Mouse (Mus musculus): ENCODE measurements at regions not wholly inside any gene's neighbourhood (a gene's known extent, or its start where the extent isn't known, plus 50 kb on each side); places are given as distances from the start of the nearest gene placed in this dataset.
A peak's percentile ranks its signal among the peaks of the same experiment; 100 is the strongest.

- Histone ChIP-seq H3K4me1 (ENCODE audit: control insufficient read depth, insufficient read depth, low read length) (peaks cover 8% of the 10 kb centered on the region; the same call in 1 of the 2 replicates), H3K9ac (ENCODE audit: low read length) (no peak overlapping the region), H3K27ac (ENCODE audit: low read length) (peak overlapping the region; percentile 66), H3K9me3 (replicated peaks; ENCODE audit: control insufficient read depth, low read length) (no peaks in the 10 kb centered on the region), H3K36me3 (ENCODE audit: control insufficient read depth, insufficient read depth) (no peaks in the 10 kb centered on the region), H3K27me3 (ENCODE audit: control insufficient read depth, insufficient read depth, low read length) (no peaks in the 10 kb centered on the region), H3K4me3 (ENCODE audit: low read length) (no peak overlapping the region; the same call in 1 of the 2 replicates), H3K4me2 (ENCODE audit: low read depth, low read length) (peak overlapping the region; percentile 57)
- WGBS: 62% methylated on average over 17 of the region's 17 CpGs
- ATAC-seq (replicated peaks; ENCODE audit: extremely low read depth, insufficient read depth, low FRiP score): no peak
Measured at GRCm38 (mm10) chr16:87783561-87784304, 85.0 kb downstream of the Bach1 start.

GRCm38 (mm10) chr16:87784405-87784994, 85.8 kb downstream of the Bach1 start:
- Histone ChIP-seq H3K36me3 (ENCODE audit: control insufficient read depth, insufficient read depth) (no peaks in the 10 kb centered on the region), H3K4me1 (ENCODE audit: control insufficient read depth, insufficient read depth, low read length) (peaks cover 8% of the 10 kb centered on the region; the same call in 1 of the 2 replicates), H3K4me3 (ENCODE audit: low read length) (peak overlapping the region; percentile 24), H3K27ac (ENCODE audit: low read length) (peak overlapping the region; percentile 66), H3K9me3 (replicated peaks; ENCODE audit: control insufficient read depth, low read length) (no peaks in the 10 kb centered on the region), H3K4me2 (ENCODE audit: low read depth, low read length) (peak overlapping the region; percentile 57), H3K27me3 (ENCODE audit: control insufficient read depth, insufficient read depth, low read length) (no peaks in the 10 kb centered on the region), H3K9ac (ENCODE audit: low read length) (no peak overlapping the region)
- ATAC-seq (replicated peaks; ENCODE audit: extremely low read depth, insufficient read depth, low FRiP score): peak; percentile 78
- 29% methylated on average over 13 of the region's 13 CpGs for WGBS

- Histone ChIP-seq H3K4me2 (ENCODE audit: low read depth, low read length) (no peak overlapping the region), H3K4me1 (ENCODE audit: control insufficient read depth, insufficient read depth, low read length) (no peaks in the 10 kb centered on the region; the same call in 1 of the 2 replicates), H3K4me3 (ENCODE audit: low read length) (no peak overlapping the region), H3K36me3 (ENCODE audit: control insufficient read depth, insufficient read depth) (no peaks in the 10 kb centered on the region), H3K9ac (ENCODE audit: low read length) (no peak overlapping the region), H3K9me3 (replicated peaks; ENCODE audit: control insufficient read depth, low read length) (no peaks in the 10 kb centered on the region), H3K27ac (ENCODE audit: low read length) (no peak overlapping the region), H3K27me3 (ENCODE audit: control insufficient read depth, insufficient read depth, low read length) (no peaks in the 10 kb centered on the region)
- no peak for ATAC-seq (replicated peaks; ENCODE audit: extremely low read depth, insufficient read depth, low FRiP score)
- 84% methylated on average over 10 of the region's 10 CpGs for WGBS
Measured at GRCm38 (mm10) chr16:87789539-87789938, 90.8 kb downstream of the Bach1 start.

DNA sequence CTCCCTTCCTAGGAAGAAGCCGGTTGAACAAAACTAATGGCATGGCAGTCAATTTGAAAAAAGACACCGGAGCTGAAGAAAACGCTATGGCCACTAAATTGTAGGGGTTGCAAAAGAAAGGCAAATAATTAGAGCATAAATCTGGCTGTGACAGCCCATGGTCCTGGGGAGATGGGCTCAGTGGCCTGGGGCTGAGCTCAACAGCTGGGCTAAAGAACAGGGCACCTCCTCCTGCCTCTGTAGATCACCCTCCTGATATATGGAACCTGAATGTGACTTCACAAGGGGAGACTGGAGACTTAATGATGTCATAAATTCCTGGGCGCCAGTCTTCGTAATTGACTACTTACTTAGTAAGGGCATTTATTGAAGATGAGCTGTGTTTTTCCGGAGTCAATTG, 91.2 kb downstream of the Bach1 start:
- no peaks in the 10 kb centered on the region for H3K9me3 ChIP-seq (replicated peaks; ENCODE audit: control insufficient read depth, low read length)
- no peak for ATAC-seq (replicated peaks; ENCODE audit: extremely low read depth, insufficient read depth, low FRiP score)
- H3K4me3 ChIP-seq (ENCODE audit: low read length): no peak overlapping the region
- no peak overlapping the region for H3K9ac ChIP-seq (ENCODE audit: low read length)
- H3K27ac ChIP-seq (ENCODE audit: low read length): no peak overlapping the region
- H3K36me3 ChIP-seq (ENCODE audit: control insufficient read depth, insufficient read depth): no peaks in the 10 kb centered on the region
- H3K27me3 ChIP-seq (ENCODE audit: control insufficient read depth, insufficient read depth, low read length): no peaks in the 10 kb centered on the region
- H3K4me2 ChIP-seq (ENCODE audit: low read depth, low read length): no peak overlapping the region
- H3K4me1 ChIP-seq (ENCODE audit: control insufficient read depth, insufficient read depth, low read length): no peaks in the 10 kb centered on the region
- WGBS: 82% methylated on average over 6 of the region's 6 CpGs

GRCm38 (mm10) chr16:87796514-87797248, 97.9 kb downstream of the Bach1 start:
- peak; percentile 60; the same call in 1 of the 2 replicates for ATAC-seq (replicated peaks; ENCODE audit: extremely low read depth, insufficient read depth, low FRiP score)
- Histone ChIP-seq H3K4me3 (ENCODE audit: low read length) (peak overlapping the region; percentile 48), H3K36me3 (ENCODE audit: control insufficient read depth, insufficient read depth) (no peaks in the 10 kb centered on the region), H3K9ac (ENCODE audit: low read length) (peak overlapping the region; percentile 58), H3K9me3 (replicated peaks; ENCODE audit: control insufficient read depth, low read length) (no peaks in the 10 kb centered on the region), H3K4me2 (ENCODE audit: low read depth, low read length) (peak overlapping the region; percentile 66), H3K4me1 (ENCODE audit: control insufficient read depth, insufficient read depth, low read length) (no peaks in the 10 kb centered on the region), H3K27ac (ENCODE audit: low read length) (no peak overlapping the region), H3K27me3 (ENCODE audit: control insufficient read depth, insufficient read depth, low read length) (0 out of 2 replicates have a peak, but pooled peaks cover 2% of the 10 kb centered on the region)
- 5% methylated on average over 20 of the region's 20 CpGs for WGBS

DNA sequence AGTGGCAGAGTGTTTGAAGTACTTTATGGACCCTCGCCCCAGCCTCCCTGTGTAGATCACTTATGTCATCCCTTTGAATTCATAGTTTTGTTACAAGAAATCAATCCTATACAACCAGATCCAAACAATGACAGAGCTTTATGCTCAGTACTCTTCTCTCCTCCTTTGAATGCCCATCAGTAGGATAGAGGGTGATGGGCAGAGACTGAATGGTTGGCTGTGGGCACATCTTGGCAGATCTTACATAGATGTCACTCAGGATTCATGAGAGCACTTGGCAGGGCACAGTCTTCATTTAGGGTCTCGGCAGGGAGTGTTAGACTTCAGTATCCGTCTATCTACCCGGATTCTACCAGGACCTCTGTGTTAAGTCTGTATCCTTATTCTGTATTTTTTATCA, 103.6 kb downstream of the Bach1 start:
- Histone ChIP-seq H3K4me1 (ENCODE audit: control insufficient read depth, insufficient read depth, low read length) (no peaks in the 10 kb centered on the region), H3K9ac (ENCODE audit: low read length) (no peak overlapping the region), H3K27ac (ENCODE audit: low read length) (no peak overlapping the region), H3K4me3 (ENCODE audit: low read length) (no peak overlapping the region), H3K9me3 (replicated peaks; ENCODE audit: control insufficient read depth, low read length) (no peaks in the 10 kb centered on the region), H3K4me2 (ENCODE audit: low read depth, low read length) (no peak overlapping the region), H3K27me3 (ENCODE audit: control insufficient read depth, insufficient read depth, low read length) (0 out of 2 replicates have a peak, but pooled peaks cover 2% of the 10 kb centered on the region), H3K36me3 (ENCODE audit: control insufficient read depth, insufficient read depth) (no peaks in the 10 kb centered on the region)
- no peak for ATAC-seq (replicated peaks; ENCODE audit: extremely low read depth, insufficient read depth, low FRiP score)
- 82% methylated on average over 4 of the region's 4 CpGs for WGBS

DNA sequence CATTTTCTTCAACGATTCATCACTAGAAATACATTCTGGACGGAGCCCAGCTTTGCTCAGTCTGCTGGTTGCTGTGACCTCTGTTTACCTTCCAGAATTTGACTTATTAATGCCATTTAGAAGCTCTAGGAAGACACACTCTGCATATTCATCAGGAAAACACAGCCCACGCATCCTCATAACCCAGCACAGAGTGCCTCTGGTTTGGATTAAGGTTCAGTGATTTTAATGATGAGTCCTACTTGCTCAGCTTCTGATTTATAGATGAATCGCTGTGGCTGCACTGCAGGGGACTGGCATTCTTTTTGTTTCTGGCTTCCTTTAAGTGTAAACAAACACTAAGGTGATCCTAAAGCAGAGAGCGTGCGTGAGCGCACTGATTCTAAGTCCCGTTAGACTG, 118.8 kb downstream of the Bach1 start:
- H3K9ac ChIP-seq (ENCODE audit: low read length): no peak overlapping the region
- H3K4me2 ChIP-seq (ENCODE audit: low read depth, low read length): no peak overlapping the region
- H3K27me3 ChIP-seq (ENCODE audit: control insufficient read depth, insufficient read depth, low read length): no peaks in the 10 kb centered on the region
- 79% methylated on average over 8 of the region's 8 CpGs for WGBS
- H3K27ac ChIP-seq (ENCODE audit: low read length): no peak overlapping the region
- H3K4me1 ChIP-seq (ENCODE audit: control insufficient read depth, insufficient read depth, low read length): no peaks in the 10 kb centered on the region
- H3K9me3 ChIP-seq (replicated peaks; ENCODE audit: control insufficient read depth, low read length): 0 out of 2 replicates have a peak, but pooled peaks cover 2% of the 10 kb centered on the region
- H3K36me3 ChIP-seq (ENCODE audit: control insufficient read depth, insufficient read depth): no peaks in the 10 kb centered on the region
- no peak overlapping the region for H3K4me3 ChIP-seq (ENCODE audit: low read length)
- no peak for ATAC-seq (replicated peaks; ENCODE audit: extremely low read depth, insufficient read depth, low FRiP score)

- Histone ChIP-seq H3K4me2 (ENCODE audit: low read depth, low read length) (no peak overlapping the region), H3K36me3 (ENCODE audit: control insufficient read depth, insufficient read depth) (no peaks in the 10 kb centered on the region), H3K9me3 (replicated peaks; ENCODE audit: control insufficient read depth, low read length) (no peaks in the 10 kb centered on the region), H3K4me1 (ENCODE audit: control insufficient read depth, insufficient read depth, low read length) (no peaks in the 10 kb centered on the region), H3K27me3 (ENCODE audit: control insufficient read depth, insufficient read depth, low read length) (no peaks in the 10 kb centered on the region), H3K4me3 (ENCODE audit: low read length) (no peak overlapping the region), H3K27ac (ENCODE audit: low read length) (no peak overlapping the region), H3K9ac (ENCODE audit: low read length) (no peak overlapping the region)
- no peak for ATAC-seq (replicated peaks; ENCODE audit: extremely low read depth, insufficient read depth, low FRiP score)
- 72% methylated on average over 7 of the region's 7 CpGs for WGBS
Measured at GRCm38 (mm10) chr16:87834296-87834695, 135.6 kb downstream of the Bach1 start.
